Mouse (Mus musculus): ENCODE measurements around the gene Snrpb. TPM values are rescaled to one million over a fixed set of nuclear protein-coding genes. Genes with fewer than 3 reads are reported as not detected.

The Snrpb gene
- total and polyA plus RNA-seq, 3 experiments: 590 to 1,572 (median 810) TPM

DNA sequence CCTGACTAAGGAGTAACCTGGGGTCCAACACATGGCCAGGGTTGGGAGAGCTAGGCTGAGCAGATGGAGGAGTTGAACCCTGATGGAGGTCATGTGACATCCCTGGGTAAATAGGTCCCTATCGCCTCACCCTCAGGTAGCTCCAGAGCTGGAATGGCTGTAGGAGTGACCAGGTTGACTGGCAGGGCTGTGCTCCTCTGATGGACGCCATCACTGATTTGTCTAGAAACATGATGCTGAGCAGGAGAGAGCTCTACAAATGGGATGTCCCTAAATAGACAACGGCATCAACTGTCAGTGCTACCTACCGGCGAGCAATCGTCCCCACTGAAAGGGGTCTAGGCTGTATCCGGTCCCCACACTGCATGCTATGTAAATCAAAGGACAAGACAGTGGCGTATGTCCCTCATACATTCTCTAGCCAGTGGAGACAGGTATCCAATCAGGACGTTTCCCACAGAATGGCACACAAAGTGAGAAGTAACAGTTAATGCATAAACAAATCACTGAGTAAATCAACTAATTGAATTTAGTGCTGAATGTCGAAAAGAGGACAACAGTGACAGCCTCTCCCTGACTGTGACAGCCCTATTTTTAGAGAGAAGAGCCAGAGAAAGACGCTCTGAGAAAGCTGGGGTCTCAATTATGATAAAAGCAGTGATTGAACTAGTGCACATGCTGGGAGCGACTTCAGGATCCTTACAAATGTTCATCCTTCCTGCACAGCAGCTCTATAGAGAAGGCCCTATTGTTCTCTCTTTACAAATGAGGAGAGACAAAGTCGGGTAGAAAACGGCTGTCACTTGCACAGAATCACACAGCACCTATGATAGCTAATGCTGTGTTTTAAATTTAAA, 21.7 kb downstream of the Snrpb start:
- H3K9me3 ChIP-seq (replicated peaks; ENCODE audit: insufficient read depth, low read length): no peaks in the 10 kb centered on the region
- peaks cover 0 to 8% of the 10 kb centered on the region in 2 experiments; a peak in 3 of 4 replicates for H3K4me1 ChIP-seq (ENCODE audit: control insufficient read depth in 1 of 2, insufficient read depth in 2 of 2, low read length in 2 of 2)
- H3K27ac ChIP-seq (ENCODE audit: control insufficient read depth, low read depth, low read length): no peak overlapping the region
- no peaks in the 10 kb centered on the region; a peak in 1 of 4 replicates for H3K36me3 ChIP-seq (ENCODE audit: control insufficient read depth in 1 of 2, insufficient read depth in 2 of 2, low read length in 2 of 2)
- no peak for TF ChIP-seq ZMIZ1 (IDR thresholded peaks at IDR 0.05; ENCODE audit: low read depth, low read length)
- no peak for TF ChIP-seq MAX (IDR thresholded peaks at IDR 0.05; ENCODE audit: low read length)
- no peak for TF ChIP-seq USF2 (IDR thresholded peaks at IDR 0.05; ENCODE audit: borderline replicate concordance in 1 of 2, insufficient read depth in 1 of 2, low read depth in 1 of 2, low read length in 2 of 2)
- no peak for TF ChIP-seq MYC (IDR thresholded peaks at IDR 0.05; ENCODE audit: low read depth, low read length)
- TF ChIP-seq MEF2A (IDR thresholded peaks at IDR 0.05; ENCODE audit: extremely low read depth, insufficient replicate concordance, low read depth, low read length, poor library complexity, severe bottlenecking): no peak
- TF ChIP-seq HCFC1 (IDR thresholded peaks at IDR 0.05; ENCODE audit: low read depth, low read length): no peak
- no peak for TF ChIP-seq TCF12 (IDR thresholded peaks at IDR 0.05; ENCODE audit: low read depth, low read length)
- TF ChIP-seq GABPA (IDR thresholded peaks at IDR 0.05; ENCODE audit: low read depth, low read length): no peak
- TF ChIP-seq JUND (IDR thresholded peaks at IDR 0.05; ENCODE audit: low read depth, low read length): no peak
- no peak for TF ChIP-seq ETS1 (IDR thresholded peaks at IDR 0.05; ENCODE audit: low read depth, low read length)
- TF ChIP-seq SIN3A (IDR thresholded peaks at IDR 0.05; ENCODE audit: low read length): no peak
- TF ChIP-seq USF1 (IDR thresholded peaks at IDR 0.05; ENCODE audit: low read depth, low read length): no peak
- TF ChIP-seq ELF1 (IDR thresholded peaks at IDR 0.05; ENCODE audit: low read depth, low read length): no peak
- no peak for TF ChIP-seq BHLHE40 (IDR thresholded peaks at IDR 0.05; ENCODE audit: borderline replicate concordance, low read depth, low read length)
- no peak for TF ChIP-seq UBTF (IDR thresholded peaks at IDR 0.05; ENCODE audit: borderline replicate concordance, insufficient read depth, low read depth, low read length)
- no peak for TF ChIP-seq CHD2 (IDR thresholded peaks at IDR 0.05; ENCODE audit: low read length)
- no peak for TF ChIP-seq ZNF384 (IDR thresholded peaks at IDR 0.05; ENCODE audit: low read depth, low read length)
- TF ChIP-seq ZC3H11A (IDR thresholded peaks at IDR 0.05; ENCODE audit: low read depth, low read length): no peak
- no peak for TF ChIP-seq POLR2A (IDR thresholded peaks at IDR 0.05; ENCODE audit: control insufficient read depth in 1 of 2, insufficient read depth in 1 of 2, low read depth in 1 of 2, low read length in 2 of 2, poor library complexity in 1 of 2)
- H3K79me2 ChIP-seq (ENCODE audit: control insufficient read depth, insufficient read depth, low read length, poor library complexity): no peaks in the 10 kb centered on the region
- H3K9ac ChIP-seq (ENCODE audit: control insufficient read depth, low read depth, low read length, poor library complexity, severe bottlenecking): no peak overlapping the region
- no peak overlapping the region for H3K4me3 ChIP-seq (ENCODE audit: control insufficient read depth in 1 of 2, insufficient read depth in 1 of 2, low read depth in 2 of 2, low read length in 2 of 2)
- no peak for DNase-seq (ENCODE audit: low read depth, low spot score)
- H3K27me3 ChIP-seq (ENCODE audit: control insufficient read depth in 1 of 2, insufficient read depth in 2 of 2, low read length in 2 of 2): peaks cover 0 to 2% of the 10 kb centered on the region in 2 experiments; a peak in 2 of 4 replicates
